Mouse (Mus musculus) MEL (cell line): ENCODE data around the gene Slc15a1.

ENCODE experiments used
- CTCF ChIP-seq, 3 experiments: IDR thresholded peaks in 2 of 3; conservative IDR thresholded peaks in 1 of 3; 2 replicates each; pipeline ENCODE4 v1.5.1; 2011 to 2012; ENCODE audit warnings: low read length in 3 of 3, low read depth in 2 of 3, mild to moderate bottlenecking in 2 of 3, improper control_type of control experiment in 1 of 3, inconsistent platforms in 1 of 3, mixed read lengths in 1 of 3, moderate library complexity in 1 of 3; ENCODE audit not compliant: control insufficient read depth in 1 of 3, insufficient read depth in 1 of 3, poor library complexity in 1 of 3, severe bottlenecking in 1 of 3
- MEF2A ChIP-seq: IDR thresholded peaks from 2 replicates; pipeline ENCODE4 v1.6.1; 2014; ENCODE audit warnings: low read depth, mild to moderate bottlenecking, inconsistent platforms, low read length, improper control_type of control experiment; ENCODE audit not compliant: poor library complexity, insufficient replicate concordance, severe bottlenecking; ENCODE audit errors: extremely low read depth
- NRF1 ChIP-seq: IDR thresholded peaks from 2 replicates; pipeline ENCODE4 v1.6.1; 2014; ENCODE audit warnings: low read depth, mild to moderate bottlenecking, inconsistent platforms, low read length, improper control_type of control experiment, moderate library complexity; ENCODE audit not compliant: poor library complexity, insufficient read depth, severe bottlenecking
- POLR2A ChIP-seq, 2 experiments: IDR thresholded peaks; 2 replicates each; pipeline ENCODE4 v1.6.1; 2011 to 2012; ENCODE audit warnings: low read length in 2 of 2, mild to moderate bottlenecking in 2 of 2, control low read depth in 1 of 2, improper control_type of control experiment in 1 of 2, low read depth in 1 of 2, moderate library complexity in 1 of 2; ENCODE audit not compliant: control insufficient read depth in 1 of 2, insufficient read depth in 1 of 2, poor library complexity in 1 of 2
- POLR2AphosphoS5 ChIP-seq: IDR thresholded peaks from 2 replicates; pipeline ENCODE4 v1.6.1; 2012; ENCODE audit warnings: low read depth, borderline replicate concordance, mild to moderate bottlenecking, inconsistent platforms, low read length, moderate library complexity, mixed read lengths
- TBP ChIP-seq: IDR thresholded peaks from 2 replicates; pipeline ENCODE4 v1.8.0; 2011; ENCODE audit warnings: low read depth, low read length, improper control_type of control experiment
- ZMIZ1 ChIP-seq: IDR thresholded peaks from 2 replicates; pipeline ENCODE4 v1.6.1; 2012; ENCODE audit warnings: low read depth, mild to moderate bottlenecking, inconsistent platforms, low read length, improper control_type of control experiment, moderate library complexity
- ZNF384 ChIP-seq: IDR thresholded peaks from 2 replicates; pipeline ENCODE4 v1.6.1; 2012; ENCODE audit warnings: low read depth, mild to moderate bottlenecking, inconsistent platforms, low read length, improper control_type of control experiment

DNA sequence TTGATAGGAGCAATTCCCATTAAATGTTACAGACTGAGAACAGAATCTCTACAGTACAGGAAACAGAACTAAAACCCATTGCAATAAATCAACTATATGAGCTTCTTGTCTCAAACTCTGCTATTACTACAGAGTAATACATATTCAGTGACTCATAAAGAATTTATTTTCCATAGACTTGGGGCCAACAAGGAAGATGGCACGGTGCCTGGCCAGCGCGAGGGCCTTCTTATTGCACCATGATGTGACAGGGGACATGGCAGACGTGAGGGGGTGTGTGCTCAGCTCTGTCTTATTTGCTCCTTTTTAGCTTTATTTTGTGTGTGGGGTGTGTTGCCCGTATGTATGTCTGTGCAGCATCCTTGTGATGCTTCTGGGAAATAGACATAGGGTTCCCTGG lies 87.5 kb downstream of the Slc15a1 start:
- TF ChIP-seq MEF2A (no peak), CTCF (IDR thresholded peaks at IDR 0.05 in 2 of 3, conservative IDR thresholded peaks at IDR 0.05 in 1 of 3; ENCODE audit: control insufficient read depth in 1 of 3, insufficient read depth in 1 of 3, low read depth in 2 of 3, low read length in 3 of 3, poor library complexity in 1 of 3, severe bottlenecking in 1 of 3) (no peak), TBP (no peak), ZMIZ1 (no peak), ZNF384 (no peak), POLR2A (IDR thresholded peaks at IDR 0.05; ENCODE audit: control insufficient read depth in 1 of 2, insufficient read depth in 1 of 2, low read depth in 1 of 2, low read length in 2 of 2, poor library complexity in 1 of 2) (no peak), POLR2AphosphoS5 (no peak), NRF1 (no peak)
